Mouse (Mus musculus) brain, embryonic 14.5 days (tissue): ENCODE results near the gene Nemf.

ENCODE experiments used
- CTCF ChIP-seq: fragments of 200-500 bp; IDR thresholded peaks from 2 replicates; pipeline ENCODE4 v1.5.1; 2012; ENCODE audit warnings: inconsistent platforms, mild to moderate bottlenecking, moderate library complexity, borderline replicate concordance; ENCODE audit not compliant: insufficient read depth, insufficient read length; ENCODE audit errors: extremely low read depth
- POLR2A ChIP-seq: fragments of 200-500 bp; IDR thresholded peaks from 2 replicates; pipeline ENCODE4 v1.6.1; 2012; ENCODE audit warnings: mild to moderate bottlenecking, inconsistent platforms, borderline replicate concordance; ENCODE audit not compliant: poor library complexity, insufficient read depth, insufficient read length, severe bottlenecking; ENCODE audit errors: extremely low read depth

DNA sequence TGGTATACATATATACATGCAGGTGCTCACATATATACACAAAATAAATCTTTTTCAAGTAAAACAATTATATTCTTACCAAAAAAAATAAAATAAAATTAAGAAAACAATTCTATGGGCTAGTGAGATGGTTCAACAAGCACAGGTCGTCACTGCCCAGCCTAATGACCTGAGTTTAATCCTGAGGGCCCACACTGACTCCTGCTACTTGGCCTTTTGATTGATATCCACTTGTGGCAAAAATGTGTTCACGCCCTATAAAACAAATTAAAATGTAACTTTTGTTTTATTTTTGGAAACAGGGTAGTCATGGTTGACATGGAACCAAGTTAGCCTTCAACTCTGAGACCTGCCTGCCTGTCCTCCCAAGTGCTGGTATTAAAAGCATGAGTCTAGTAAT lies 7.0 kb downstream of the Nemf start:
- TF ChIP-seq CTCF (no peak), POLR2A (no peak)
